Mouse (Mus musculus) embryonic facial prominence, embryonic 13.5 days (tissue): ENCODE measurements around the gene Slc23a3. TPM values are rescaled to one million over a fixed set of nuclear protein-coding genes. Genes with fewer than 3 reads are reported as not detected.
A peak's percentile ranks its signal among the peaks of the same experiment; 100 is the strongest.

Experiments used
- ATAC-seq: fragments of 200-750 bp; cut with Nextera tagmentation; 2 replicates; pipeline ENCODE4 v1.8.0; 2017; ENCODE audit warnings: low read depth; ENCODE audit not compliant: insufficient number of reproducible peaks, insufficient read depth, low FRiP score, low TSS enrichment
- H3K27ac ChIP-seq: fragments of 300-500 bp; sonication (generic); 2 replicates; pipeline ENCODE4 v1.5.1; 2015; ENCODE audit warnings: moderate library complexity, mild to moderate bottlenecking, inconsistent platforms
- H3K27me3 ChIP-seq: fragments of 300-500 bp; sonication (generic); 2 replicates; pipeline ENCODE4 v1.6.1; 2015; ENCODE audit warnings: mild to moderate bottlenecking, inconsistent platforms
- H3K36me3 ChIP-seq: fragments of 300-500 bp; sonication (generic); 2 replicates; pipeline ENCODE4 v1.6.1; 2015; ENCODE audit warnings: mild to moderate bottlenecking, inconsistent platforms
- H3K4me1 ChIP-seq: fragments of 300-500 bp; sonication (generic); 2 replicates; pipeline ENCODE4 v1.6.1; 2015; ENCODE audit warnings: inconsistent platforms
- H3K4me2 ChIP-seq: fragments of 300-500 bp; sonication (generic); 2 replicates; pipeline ENCODE4 v1.6.1; 2015; ENCODE audit warnings: moderate library complexity, mild to moderate bottlenecking, inconsistent platforms
- H3K4me3 ChIP-seq: fragments of 300-500 bp; sonication (generic); 2 replicates; pipeline ENCODE4 v1.5.1; 2015; ENCODE audit warnings: mild to moderate bottlenecking, inconsistent platforms
- H3K9ac ChIP-seq: fragments of 300-500 bp; sonication (generic); 2 replicates; pipeline ENCODE4 v1.6.1; 2015; ENCODE audit warnings: mild to moderate bottlenecking, inconsistent platforms
- H3K9me3 ChIP-seq: fragments of 300-500 bp; sonication (generic); 2 replicates; pipeline ENCODE4 v1.6.1; 2016; ENCODE audit warnings: inconsistent platforms
- WGBS: fragments of 180-500 bp; shearing (Covaris S2); methylation state at CpG from one replicate; pipeline ENCODE4 v1.1.7; 2015; ENCODE audit warnings: mixed read lengths; 5-methylcytosine and 5-hydroxymethylcytosine counted together
- polyA plus RNA-seq: library from polyadenylated mRNA; unstranded; fragments of >200 nt; fragmentation: Nextera tagmentation; extraction: Ambion mirVana; gene quantifications from 2 replicates; pipeline ENCODE4 v1.2.1, GENCODE M21; 2015

The Slc23a3 gene
- polyA plus RNA-seq, 1 experiment from 2014 or later, result 0.15 TPM

DNA sequence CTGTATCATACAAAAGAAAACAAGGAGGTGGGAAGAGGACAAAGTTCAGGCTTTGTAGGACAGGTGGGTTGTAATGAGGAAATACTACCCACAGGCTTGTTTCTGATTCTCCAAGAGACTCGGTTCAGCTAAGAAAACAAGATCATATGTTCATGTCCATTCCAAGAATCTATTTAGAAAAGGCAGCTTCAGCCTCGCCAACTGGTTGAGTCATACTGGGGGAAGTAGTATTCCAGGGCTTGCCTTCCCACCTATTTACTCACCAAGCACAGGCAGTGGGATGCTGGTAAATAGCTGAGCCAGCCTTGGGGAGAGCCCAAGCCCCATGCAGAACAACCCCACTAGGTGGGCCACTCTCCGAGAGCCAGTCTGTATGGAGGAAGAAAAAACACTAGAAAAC lies 5.0 kb downstream of the Slc23a3 start:
- Histone ChIP-seq H3K4me3 (no peak overlapping the region), H3K4me1 (peaks cover 12% of the 10 kb centered on the region), H3K4me2 (no peak overlapping the region), H3K27ac (no peak overlapping the region), H3K9ac (no peak overlapping the region), H3K27me3 (peaks cover 9% of the 10 kb centered on the region), H3K9me3 (no peaks in the 10 kb centered on the region), H3K36me3 (no peaks in the 10 kb centered on the region)
- 75% methylated on average over 3 of the region's 3 CpGs for WGBS
- no peak for ATAC-seq

DNA sequence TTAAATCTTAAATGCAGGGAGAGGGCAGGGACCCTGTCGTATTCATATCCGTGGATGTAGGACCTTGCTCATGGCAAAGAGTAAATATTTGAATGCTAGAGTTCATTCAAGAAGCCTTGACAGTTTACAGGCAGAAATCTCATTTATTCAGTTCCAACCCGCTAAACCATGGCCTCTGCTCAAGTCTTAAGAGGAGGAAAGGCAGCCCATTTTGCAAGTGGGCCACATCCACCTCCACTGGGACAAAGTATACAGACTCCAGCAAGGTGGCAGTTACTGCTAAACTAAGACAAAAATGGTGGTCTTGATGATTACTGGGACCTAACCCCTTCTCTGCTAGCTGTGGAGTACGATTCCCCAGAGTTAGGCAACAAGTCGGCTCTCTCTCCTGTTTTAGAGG lies 8.3 kb downstream of the Slc23a3 start:
- no peak for ATAC-seq
- H3K27ac ChIP-seq, result peak overlapping the region; percentile 98
- H3K36me3 ChIP-seq, result no peaks in the 10 kb centered on the region
- H3K4me1 ChIP-seq, result peaks cover 12% of the 10 kb centered on the region
- H3K27me3 ChIP-seq, result peaks cover 4% of the 10 kb centered on the region; the same call in 1 of the 2 replicates
- peak overlapping the region; percentile 60 for H3K4me3 ChIP-seq
- peak overlapping the region; percentile 58 for H3K4me2 ChIP-seq
- H3K9me3 ChIP-seq, result no peaks in the 10 kb centered on the region
- peak overlapping the region; percentile 76; the same call in 1 of the 2 replicates for H3K9ac ChIP-seq
- WGBS, result 39% methylated on average over 5 of the region's 5 CpGs

DNA sequence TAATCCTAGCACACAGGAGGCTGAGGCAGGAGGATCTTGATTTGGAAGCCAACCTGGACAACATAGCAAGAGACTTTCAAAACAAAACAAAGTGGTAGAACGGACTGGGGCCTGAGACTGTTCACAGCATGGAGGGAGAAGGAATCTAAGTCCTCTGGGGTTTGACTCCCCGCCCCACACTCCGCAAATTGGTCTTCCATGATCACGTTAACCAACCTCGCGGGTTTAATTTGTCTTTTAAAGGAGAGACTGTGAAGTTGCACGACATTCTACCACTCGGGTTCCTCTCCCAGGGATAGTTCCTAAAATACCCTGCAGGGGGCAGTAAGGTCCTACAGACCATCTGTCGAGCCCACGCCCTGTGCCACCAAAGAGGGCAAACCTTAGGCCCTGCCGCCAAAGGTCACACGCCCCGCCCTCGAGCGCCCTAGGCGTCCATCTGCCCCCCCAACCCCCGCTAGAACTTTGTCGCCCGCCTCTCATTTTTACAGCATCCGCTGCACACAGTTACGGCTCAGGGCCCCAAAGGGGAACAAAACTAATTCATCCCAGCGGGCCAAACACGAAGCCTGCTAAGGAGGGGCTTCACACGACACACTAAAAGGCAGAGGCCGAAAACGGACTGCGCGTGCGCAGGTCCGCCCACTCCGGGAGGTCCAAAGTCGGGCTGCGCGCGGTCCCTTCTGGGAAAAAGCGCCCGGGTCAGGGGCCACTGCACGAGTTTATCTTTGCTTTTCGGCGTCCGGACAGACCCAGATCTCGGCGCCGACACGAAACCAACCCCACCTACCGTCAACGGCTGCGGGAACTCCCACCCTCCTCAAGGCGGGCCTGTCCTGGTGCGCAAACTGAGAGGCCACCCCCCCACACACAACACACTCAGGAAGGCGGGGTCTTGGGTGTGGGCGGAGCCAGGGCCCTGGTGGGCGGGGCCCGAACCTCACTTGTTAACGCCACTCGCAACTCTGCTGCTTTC lies 9.1 kb downstream of the Slc23a3 start, which contains the start of gene Nhej1:
Gene Nhej1, minus strand, starts transcription at position 855 of the 976 bp plus-strand sequence.
- WGBS, result 1% methylated on average over 56 of the region's 56 CpGs
- Histone ChIP-seq H3K9ac (peak within 1 kb of the TSS; percentile 76), H3K4me3 (peak within 1 kb of the TSS; percentile 60), H3K27me3 (peaks cover 4% of the 10 kb centered on the region; the same call in 1 of the 2 replicates), H3K4me1 (peaks cover 12% of the 10 kb centered on the region), H3K36me3 (no peaks in the 10 kb centered on the region), H3K9me3 (no peaks in the 10 kb centered on the region), H3K27ac (peak within 1 kb of the TSS; percentile 98), H3K4me2 (peak within 1 kb of the TSS; percentile 58)
- peak; percentile 94 for ATAC-seq

DNA sequence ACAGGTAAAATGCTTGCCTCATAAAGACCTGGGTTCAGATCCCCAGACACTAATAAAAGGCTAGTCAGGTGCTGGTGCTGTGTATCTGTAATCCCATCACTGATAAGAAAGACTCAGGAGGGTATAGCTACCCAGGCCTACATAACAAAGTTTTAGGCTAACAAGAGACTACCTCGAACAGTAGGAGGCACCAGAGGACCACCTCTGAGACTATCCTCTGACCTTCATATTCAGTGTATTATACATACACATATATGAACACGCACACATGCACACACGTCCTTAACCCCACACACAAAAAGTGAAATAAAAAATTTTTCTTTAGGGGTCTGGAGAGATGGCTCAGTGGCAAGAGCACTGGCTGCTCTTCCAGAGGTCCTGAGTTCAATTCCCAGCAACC lies 11.5 kb downstream of the Slc23a3 start:
- Histone ChIP-seq H3K27me3 (no peaks in the 10 kb centered on the region), H3K4me3 (no peak overlapping the region), H3K9me3 (no peaks in the 10 kb centered on the region), H3K4me1 (peaks cover 12% of the 10 kb centered on the region), H3K36me3 (no peaks in the 10 kb centered on the region), H3K9ac (no peak overlapping the region), H3K27ac (no peak overlapping the region), H3K4me2 (no peak overlapping the region)
- no peak for ATAC-seq
- WGBS, result 77% methylated on average over 3 of the region's 3 CpGs

Other genes with a start within 250 kb of the Slc23a3 start
- not detected in 2 replicates for gene Fev, start 248.5 kb downstream of the Slc23a3 start, polyA plus RNA-seq
- gene Cryba2, start 240.7 kb downstream of the Slc23a3 start, polyA plus RNA-seq, result not detected in 2 replicates
- 0.07 TPM in 1 of 2 replicates, not detected in the other for gene Cfap65, start 198.3 kb downstream of the Slc23a3 start, polyA plus RNA-seq
- gene Ihh, start 182.2 kb downstream of the Slc23a3 start, polyA plus RNA-seq, result 0.83 and 0.89 TPM in 2 replicates
- gene Nhej1, start 8.7 kb downstream of the Slc23a3 start, polyA plus RNA-seq, result 11.2 and 12.7 TPM in 2 replicates
- gene Cnppd1, start 8.8 kb upstream of the Slc23a3 start, polyA plus RNA-seq, result 40.5 and 43.8 TPM in 2 replicates
- 39.4 and 45.1 TPM in 2 replicates for gene Retreg2, start 8.9 kb upstream of the Slc23a3 start, polyA plus RNA-seq
- 45.1 and 48.2 TPM in 2 replicates for gene Zfand2b, start 34.8 kb upstream of the Slc23a3 start, polyA plus RNA-seq
- gene Abcb6, start 46.5 kb upstream of the Slc23a3 start, polyA plus RNA-seq, result 27.0 and 35.2 TPM in 2 replicates
- gene Ankzf1, start 58.3 kb upstream of the Slc23a3 start, polyA plus RNA-seq, result 27.1 and 30.5 TPM in 2 replicates
- 28.4 and 30.8 TPM in 2 replicates for gene Atg9a, start 58.3 kb upstream of the Slc23a3 start, polyA plus RNA-seq
- 21.9 and 23.3 TPM in 2 replicates for gene Glb1l, start 76.9 kb upstream of the Slc23a3 start, polyA plus RNA-seq
- gene Stk16, start 76.9 kb upstream of the Slc23a3 start, polyA plus RNA-seq, result 133 and 141 TPM in 2 replicates
- 17.1 and 23.2 TPM in 2 replicates for gene Tuba4a, start 86.0 kb upstream of the Slc23a3 start, polyA plus RNA-seq
- gene A630095N17Rik, start 98.2 kb upstream of the Slc23a3 start, polyA plus RNA-seq, result not detected in 2 replicates
- 36.6 and 47.8 TPM in 2 replicates for gene Dnajb2, start 102.5 kb upstream of the Slc23a3 start, polyA plus RNA-seq
- 0.37 and 0.54 TPM in 2 replicates for gene Ptprn, start 130.6 kb upstream of the Slc23a3 start, polyA plus RNA-seq
- 1.7 and 2.1 TPM in 2 replicates for gene Resp18, start 144.5 kb upstream of the Slc23a3 start, polyA plus RNA-seq
- 110 and 112 TPM in 2 replicates for gene Dnpep, start 184.1 kb upstream of the Slc23a3 start, polyA plus RNA-seq
- gene Des, start 226.4 kb upstream of the Slc23a3 start, polyA plus RNA-seq, result 9.9 and 13.8 TPM in 2 replicates
- gene Speg, start 241.4 kb upstream of the Slc23a3 start, polyA plus RNA-seq, result 16.1 and 17.0 TPM in 2 replicates